Mouse (Mus musculus): ENCODE data around the gene Sag. TPM values are rescaled to one million over a fixed set of nuclear protein-coding genes. Genes with fewer than 3 reads are reported as not detected.

The Sag gene
- total RNA-seq, 2 experiments from 2014 or later: 2.2 to 3.3 TPM

DNA sequence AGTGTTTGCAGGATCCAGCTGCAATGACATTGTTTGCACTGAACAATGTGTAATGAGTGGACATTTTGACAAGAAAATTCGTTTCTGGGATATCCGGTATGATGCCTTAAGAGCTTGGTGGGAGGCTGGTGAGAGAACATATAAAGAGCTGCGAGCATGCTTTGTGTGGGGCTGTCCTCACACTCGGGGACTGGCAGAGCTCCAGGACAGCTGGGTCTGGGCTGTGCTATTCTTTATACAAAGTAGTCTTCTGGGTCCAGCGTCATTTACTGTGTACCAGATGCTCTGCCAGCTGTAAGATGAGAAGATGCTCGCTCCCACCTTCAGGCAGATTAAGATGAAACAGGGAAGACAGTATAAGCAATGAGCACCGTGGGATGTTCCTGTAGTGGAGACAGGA, 17.2 kb upstream of the Sag start:
- intact Hi-C loops (cut with DNase I): loop anchor here (5.0 kb wide), 1 partner anchor 136 kb away; no protein-coding TSS in a partner anchor
- no peak overlapping the region for H3K4me3 ChIP-seq
- DNase-seq (ENCODE audit: extremely low spot score in 1 of 2, low spot score in 2 of 2): peak; percentile 45 to 59
- H3K27ac ChIP-seq: peak overlapping the region; percentile 64
- TF ChIP-seq CTCF (IDR thresholded peaks at IDR 0.05): no peak

DNA sequence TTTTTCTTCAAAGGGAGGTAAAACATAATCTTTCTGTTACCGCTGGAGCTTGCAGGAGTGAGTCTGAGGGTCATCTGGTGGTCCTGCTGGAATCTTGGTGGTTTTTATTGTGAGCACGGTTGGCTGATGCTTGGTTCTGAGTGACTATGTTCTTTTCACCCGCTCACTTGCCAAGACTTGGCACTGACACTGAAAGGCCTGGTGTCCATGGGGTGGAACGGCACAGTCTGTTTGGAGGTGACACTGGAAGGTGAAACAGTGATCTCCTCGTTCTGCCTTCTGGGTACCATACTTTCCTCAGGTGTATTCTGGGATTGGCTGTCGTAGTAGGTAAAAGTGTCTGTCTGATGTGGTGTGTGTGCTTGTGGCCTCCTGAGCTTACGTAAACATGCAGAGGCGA, 13.8 kb upstream of the Sag start:
- no peak for DNase-seq (ENCODE audit: extremely low spot score in 1 of 2, low spot score in 2 of 2)
- Histone ChIP-seq H3K27ac (no peak overlapping the region), H3K4me3 (no peak overlapping the region)
- no peak for TF ChIP-seq CTCF (IDR thresholded peaks at IDR 0.05)
- intact Hi-C loops (cut with DNase I): loop anchor here (5.0 kb wide), 2 partner anchors 133 to 148 kb away; no protein-coding TSS in a partner anchor

DNA sequence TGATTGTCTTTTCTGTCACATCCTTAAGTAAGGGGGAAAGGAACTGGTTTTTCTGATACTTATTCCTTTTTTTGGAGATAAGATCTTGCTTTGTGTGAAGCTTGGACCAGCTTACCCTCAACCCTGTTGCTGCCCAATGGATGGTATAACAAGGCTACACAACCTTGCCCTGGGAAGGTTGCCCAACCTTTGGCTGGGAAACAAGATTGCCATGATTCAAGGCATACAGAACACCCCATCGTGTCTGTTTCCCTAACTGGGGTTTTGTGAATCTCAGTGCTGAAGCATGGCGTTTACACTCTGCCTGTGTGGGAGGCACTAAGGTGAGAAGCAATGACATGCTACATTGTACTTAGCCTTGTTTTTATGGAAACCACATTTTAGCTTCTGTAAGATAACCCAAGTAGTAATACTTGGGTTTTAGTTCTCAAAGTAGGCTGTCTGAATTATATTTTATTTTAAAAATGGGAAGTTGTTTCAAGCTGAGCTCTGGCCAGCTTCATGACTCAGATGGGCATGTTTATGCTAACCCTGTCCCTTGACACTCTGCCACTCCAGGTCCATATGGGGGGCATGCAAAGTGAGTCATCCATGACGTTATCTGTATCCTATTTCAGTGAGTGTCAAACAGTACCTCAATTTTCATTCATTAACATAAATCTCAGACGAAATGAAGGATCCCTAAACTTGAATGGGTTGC, 10.9 kb upstream of the Sag start:
- no peak for TF ChIP-seq CTCF (IDR thresholded peaks at IDR 0.05)
- Histone ChIP-seq H3K27ac (peak overlapping the region; percentile 44; the same call in 1 of the 2 replicates), H3K4me3 (no peak overlapping the region)
- intact Hi-C loops (cut with DNase I): loop anchor here (2.0 to 5.0 kb wide), 2 partner anchors 60 to 145 kb away; partner anchors contain the start of gene Dgkd
- no peak for DNase-seq (ENCODE audit: extremely low spot score in 1 of 2, low spot score in 2 of 2)

DNA sequence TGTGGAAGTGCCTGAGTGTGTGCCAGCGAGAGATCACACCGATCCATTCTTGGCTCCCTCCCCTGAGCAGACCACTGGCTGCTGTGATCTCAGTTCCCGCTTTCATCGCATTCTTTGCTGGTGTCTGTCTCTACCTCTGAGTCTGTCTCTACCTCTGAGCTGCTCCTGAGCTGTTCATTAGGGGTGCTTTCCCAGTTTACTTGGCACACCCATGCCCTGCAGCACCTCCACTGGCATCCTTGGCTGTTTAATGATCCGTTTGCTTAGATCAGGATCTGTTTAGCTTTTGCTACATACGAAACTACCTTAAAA, 10.4 kb upstream of the Sag start:
- no peak for DNase-seq (ENCODE audit: extremely low spot score in 1 of 2, low spot score in 2 of 2)
- no peak for TF ChIP-seq CTCF (IDR thresholded peaks at IDR 0.05)
- Histone ChIP-seq H3K27ac (peak overlapping the region; percentile 44; the same call in 1 of the 2 replicates), H3K4me3 (no peak overlapping the region)
- intact Hi-C loops (cut with DNase I): loop anchor here (2.0 to 5.0 kb wide), 2 partner anchors 60 to 144 kb away; partner anchors contain the start of gene Dgkd

DNA sequence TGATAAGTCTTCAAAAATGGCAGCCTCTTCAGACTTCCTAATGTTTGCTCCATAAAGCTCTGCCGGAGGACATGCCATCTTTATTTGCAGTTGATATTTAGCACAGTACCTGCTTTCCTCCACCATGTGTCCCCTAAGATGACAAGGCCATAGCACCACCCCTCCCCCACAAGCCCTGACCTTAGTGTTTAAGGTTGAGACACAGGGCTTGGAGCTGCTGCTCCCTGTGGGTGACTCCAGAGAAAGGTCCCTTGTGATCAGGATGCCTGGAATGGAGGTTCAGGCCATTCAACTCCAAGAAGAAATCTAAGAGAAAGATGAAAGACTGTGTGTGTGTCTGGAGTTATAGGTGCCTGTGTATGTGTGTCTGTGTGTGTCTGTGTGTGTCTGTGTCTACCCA, 5.8 kb upstream of the Sag start:
- no peak overlapping the region for H3K27ac ChIP-seq

DNA sequence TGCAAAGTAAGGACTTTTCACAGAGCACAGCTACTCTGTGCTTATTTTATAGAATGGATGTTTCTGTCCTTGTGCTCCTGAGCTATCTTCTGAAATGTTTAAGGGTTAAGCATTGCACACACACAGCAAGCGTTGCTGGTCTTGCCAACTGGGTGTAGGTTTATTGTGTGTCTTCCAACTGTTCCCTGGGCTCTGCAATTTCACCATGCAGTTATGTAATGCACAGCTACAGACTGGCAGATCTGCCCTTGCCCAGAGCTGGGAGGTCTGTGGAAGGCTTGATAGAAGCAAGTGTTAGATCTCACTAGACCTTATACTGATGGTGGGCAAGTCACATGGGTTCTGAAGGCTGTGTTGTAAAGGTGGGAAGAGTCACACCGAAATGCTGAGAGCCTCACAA, 5.2 kb upstream of the Sag start:
- Histone ChIP-seq H3K27ac (peak overlapping the region; percentile 76), H3K4me3 (no peak overlapping the region)
- no peak for DNase-seq (ENCODE audit: extremely low spot score in 1 of 2, low spot score in 2 of 2)
- TF ChIP-seq CTCF (IDR thresholded peaks at IDR 0.05): no peak
- intact Hi-C loops (cut with DNase I): no loop called here

More for the DNA sequence above, 5.8 kb upstream of the Sag start:
- H3K4me3 ChIP-seq: no peak overlapping the region
- intact Hi-C loops (cut with DNase I): no loop called here
- DNase-seq (ENCODE audit: extremely low spot score in 1 of 2, low spot score in 2 of 2): no peak
- TF ChIP-seq CTCF (IDR thresholded peaks at IDR 0.05): no peak

DNA sequence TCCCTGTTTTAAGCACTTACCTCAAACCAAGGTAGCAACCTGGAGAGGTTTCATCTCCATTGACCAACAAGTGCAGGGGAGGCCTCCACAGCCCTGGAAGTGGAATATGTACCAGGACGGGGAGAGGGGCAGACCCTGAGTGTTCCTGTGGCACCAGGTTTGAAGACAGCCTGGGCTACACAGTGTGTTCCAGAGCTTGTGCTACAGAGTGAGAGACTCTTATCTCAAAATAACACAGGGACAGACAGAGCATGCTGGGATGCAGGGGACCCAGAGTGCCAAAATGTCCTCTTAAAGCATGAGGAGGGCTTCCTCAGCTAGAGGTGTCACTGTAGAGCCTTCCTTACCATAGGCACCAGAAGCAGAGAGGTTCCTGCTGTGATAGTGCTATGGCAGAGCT, 4.3 kb downstream of the Sag start:
- no peak for DNase-seq (ENCODE audit: extremely low spot score in 1 of 2, low spot score in 2 of 2)
- TF ChIP-seq CTCF (IDR thresholded peaks at IDR 0.05): no peak
- intact Hi-C loops (cut with DNase I): no loop called here
- H3K27ac ChIP-seq: no peak overlapping the region
- no peak overlapping the region for H3K4me3 ChIP-seq

DNA sequence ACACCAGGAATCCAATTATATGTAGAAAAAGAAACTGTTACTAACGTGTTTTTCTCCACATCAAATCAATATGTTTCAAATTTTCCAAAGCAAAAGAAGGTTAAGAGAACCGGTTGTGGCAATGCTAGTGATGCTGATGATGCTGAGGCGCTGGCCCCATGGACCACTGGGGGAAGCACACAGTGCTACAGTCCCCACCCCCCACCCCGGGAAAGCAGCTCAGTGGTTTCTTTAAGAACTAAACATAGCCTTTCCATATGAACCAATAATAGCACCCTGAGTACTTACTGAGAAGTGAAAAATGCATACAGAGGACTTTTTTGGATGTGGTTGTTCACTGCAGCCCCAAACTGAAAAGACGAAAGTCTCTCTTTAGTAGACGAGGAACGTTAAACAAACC, 7.9 kb downstream of the Sag start:
- no peak for DNase-seq (ENCODE audit: extremely low spot score in 1 of 2, low spot score in 2 of 2)

DNA sequence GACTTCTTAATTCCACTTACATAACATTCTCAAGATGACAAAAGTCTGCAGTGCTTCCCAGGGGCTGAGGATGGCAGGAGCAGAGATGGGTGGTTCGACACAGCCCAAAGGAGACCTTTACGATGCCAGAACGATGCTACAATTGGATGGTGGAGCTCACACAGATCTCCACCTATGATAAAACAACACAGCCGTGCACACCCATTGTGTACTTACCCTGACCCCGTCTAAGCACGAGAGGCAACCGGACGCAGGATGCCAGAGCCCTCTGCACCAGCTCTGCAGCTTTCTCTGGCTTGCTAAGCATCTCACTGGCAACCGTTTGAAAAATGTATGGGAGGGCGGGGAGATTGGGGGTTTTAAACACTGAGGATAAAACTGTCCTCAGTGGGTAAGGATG, 8.6 kb downstream of the Sag start:
- H3K27ac ChIP-seq: peak overlapping the region; percentile 84
- no peak overlapping the region for H3K4me3 ChIP-seq
- intact Hi-C loops (cut with DNase I): loop anchor here (2.0 kb wide), 1 partner anchor 37 kb away; no protein-coding TSS in a partner anchor
- no peak for TF ChIP-seq CTCF (IDR thresholded peaks at IDR 0.05)
- no peak for DNase-seq (ENCODE audit: extremely low spot score in 1 of 2, low spot score in 2 of 2)

More for the DNA sequence above, 7.9 kb downstream of the Sag start:
- TF ChIP-seq CTCF (IDR thresholded peaks at IDR 0.05): no peak
- H3K4me3 ChIP-seq: no peak overlapping the region
- intact Hi-C loops (cut with DNase I): no loop called here
- peak overlapping the region; percentile 84 for H3K27ac ChIP-seq

DNA sequence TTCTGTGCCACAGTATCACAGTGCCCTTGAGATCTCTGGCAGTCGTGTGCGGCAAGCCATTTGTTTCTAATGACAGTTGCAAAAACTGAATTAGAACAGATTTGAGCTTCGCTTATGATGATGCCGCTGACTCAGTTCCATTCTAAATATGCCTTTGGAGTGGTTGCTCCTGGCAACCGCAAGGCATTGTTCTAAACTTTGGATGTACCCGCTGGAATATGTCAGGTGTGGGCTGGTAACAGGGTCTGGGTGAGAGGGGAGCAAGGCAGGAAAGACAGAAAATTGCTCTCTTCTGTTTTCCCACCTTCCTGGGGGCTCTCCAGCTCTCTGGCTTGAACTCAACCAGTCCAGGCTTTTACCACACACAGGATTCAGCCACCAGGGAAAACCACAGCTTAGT, 9.7 kb downstream of the Sag start:
- intact Hi-C loops (cut with DNase I): loop anchor here (2.0 kb wide), 1 partner anchor 36 kb away; no protein-coding TSS in a partner anchor
- TF ChIP-seq CTCF (IDR thresholded peaks at IDR 0.05): no peak
- peak overlapping the region; percentile 84 for H3K27ac ChIP-seq
- peak; percentile 43 to 63 for DNase-seq (ENCODE audit: extremely low spot score in 1 of 2, low spot score in 2 of 2)
- no peak overlapping the region for H3K4me3 ChIP-seq

DNA sequence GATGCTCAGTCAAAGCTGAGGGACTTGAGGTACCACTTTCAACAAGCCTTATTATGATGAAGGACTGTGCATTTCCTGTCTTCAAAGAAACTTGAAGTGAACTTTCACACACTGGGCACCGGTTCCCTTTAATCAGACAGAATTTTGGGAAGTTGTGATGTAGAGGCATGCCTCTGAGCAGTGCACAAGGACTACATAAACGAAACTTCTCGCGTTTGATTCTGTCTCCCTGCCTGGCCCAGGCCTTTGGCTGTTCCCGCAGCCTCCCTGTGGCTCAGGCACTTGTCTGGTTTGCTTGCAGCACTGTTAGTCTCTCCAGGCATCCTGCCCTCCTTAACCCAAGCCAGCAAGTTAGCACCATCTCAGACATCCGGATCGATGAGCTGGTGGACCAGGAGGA, 10.2 kb downstream of the Sag start:
- H3K27ac ChIP-seq: peak overlapping the region; percentile 84
- no peak for TF ChIP-seq CTCF (IDR thresholded peaks at IDR 0.05)
- intact Hi-C loops (cut with DNase I): loop anchor here (2.0 kb wide), 1 partner anchor 35 kb away; no protein-coding TSS in a partner anchor
- H3K4me3 ChIP-seq: no peak overlapping the region
- DNase-seq (ENCODE audit: extremely low spot score in 1 of 2, low spot score in 2 of 2): no peak

DNA sequence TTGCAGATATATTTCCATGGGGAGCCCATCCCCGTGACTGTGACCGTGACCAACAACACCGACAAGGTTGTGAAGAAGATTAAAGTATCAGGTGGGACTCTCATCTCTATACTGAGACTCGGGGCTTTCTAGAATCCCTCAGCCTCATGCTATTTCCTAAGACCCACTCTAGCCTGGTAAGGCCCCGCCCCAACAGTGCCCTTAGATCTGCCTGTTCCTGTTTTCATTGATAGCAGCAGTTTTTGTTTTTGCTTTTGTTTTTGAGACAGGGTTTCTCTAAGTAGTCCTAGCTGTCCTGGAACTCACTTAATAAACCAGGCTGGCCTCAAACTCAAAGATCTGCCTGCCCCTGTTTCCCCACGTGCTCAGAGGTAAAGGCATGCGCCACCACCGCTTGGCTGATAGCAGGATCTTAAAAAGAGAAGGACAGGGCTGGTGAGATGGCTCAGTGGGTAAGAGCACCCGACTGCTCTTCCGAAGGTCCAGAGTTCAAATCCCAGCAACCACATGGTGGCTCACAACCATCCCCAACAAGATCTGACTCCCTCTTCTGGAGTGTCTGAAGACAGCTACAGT, 21.0 kb downstream of the Sag start:
- intact Hi-C loops (cut with DNase I): no loop called here
- H3K4me3 ChIP-seq: no peak overlapping the region
- H3K27ac ChIP-seq: no peak overlapping the region
- no peak for TF ChIP-seq CTCF (IDR thresholded peaks at IDR 0.05)
- DNase-seq (ENCODE audit: extremely low spot score in 1 of 2, low spot score in 2 of 2): no peak
